14 mouse cellular contexts compared by ENCODE assay signal in the genomic region with DNA sequence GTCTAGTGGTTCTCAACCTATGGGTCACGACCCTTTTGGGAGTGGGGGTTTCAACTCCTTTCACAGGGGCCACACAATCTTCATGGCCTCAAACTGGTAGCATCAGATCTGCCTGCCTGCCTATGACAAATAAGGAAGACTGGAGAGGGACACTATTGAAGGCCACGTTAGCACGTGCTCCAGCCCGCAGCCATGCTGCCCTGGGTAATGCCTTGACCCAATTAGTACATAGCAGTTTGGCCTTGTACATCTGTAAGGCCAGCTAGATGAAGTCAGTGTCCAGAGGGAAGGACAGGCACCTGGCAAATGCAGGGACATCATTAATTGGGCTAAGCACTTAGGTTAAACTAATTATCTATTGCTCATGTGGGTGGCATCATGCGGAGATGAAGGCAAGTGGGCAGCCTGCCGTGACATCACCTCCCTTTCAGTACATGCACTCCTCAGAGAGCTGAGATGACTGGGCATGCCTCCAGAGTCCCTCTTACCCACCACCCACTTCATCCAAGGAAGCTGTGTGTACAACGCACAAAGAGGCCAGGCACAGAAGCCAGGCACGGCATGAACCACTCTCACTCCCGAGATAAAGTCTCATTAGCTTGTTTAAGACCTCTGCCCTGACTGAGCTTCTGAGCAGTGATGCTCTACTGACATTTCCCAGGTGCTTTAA.
DNase-seq lines count a peak whose midpoint lies in the region; ATAC-seq and TF ChIP-seq lines count a peak whose summit lies in the region.
"Had no signal": no experiment of that assay in that cellular context is flagged by ENCODE, and none has a peak within 500 bp of the region (broad histone marks: within the 10 kb centered on the region; RNA-seq: fewer than 3 reads in every experiment).

No protein-coding gene starts in this region.

- no peak overlapping the region for H3K27ac ChIP-seq in embryonic facial prominence, embryonic 14.5 days (replicated peaks; ENCODE audit: low read depth, low read length)
- no peak overlapping the region; the same call in 1 of the 2 replicates for H3K27ac ChIP-seq in embryonic facial prominence, embryonic 10.5 days (replicated peaks)
- H3K27ac ChIP-seq in hindbrain, embryonic 16.5 days (ENCODE audit: low read depth, low read length): no peak overlapping the region
- no peak overlapping the region for H3K27ac ChIP-seq in hindbrain, embryonic 14.5 days
- H3K27ac ChIP-seq in midbrain, embryonic 14.5 days (replicated peaks; ENCODE audit: low read depth, low read length): no peak overlapping the region
- H3K27ac ChIP-seq in midbrain, embryonic 11.5 days (ENCODE audit: low read depth, low read length): no peak overlapping the region
- no peak overlapping the region for H3K27ac ChIP-seq in intestine, embryonic 16.5 days (ENCODE audit: low read length)
- H3K27ac ChIP-seq: limb, embryonic 15.5 days; macrophage had no signal

- peak; percentile 12 for DNase-seq in embryonic facial prominence, embryonic 14.5 days (ENCODE audit: low spot score)
- no peak for DNase-seq in embryonic facial prominence, embryonic 10.5 days (ENCODE audit: low spot score)
- DNase-seq in hindbrain, embryonic 14.5 days (ENCODE audit: low spot score): no peak
- peak; percentile 31 for DNase-seq in midbrain, embryonic 14.5 days
- DNase-seq in midbrain, embryonic 11.5 days (ENCODE audit: low spot score, missing footprints): no peak
- DNase-seq in brain, embryonic 14.5 days (ENCODE audit: low read depth): peak; percentile 80
- DNase-seq: gastrocnemius, postnatal 14 days; thymus, postnatal 36 days had no signal

- H3K4me1 ChIP-seq in embryonic facial prominence, embryonic 14.5 days (ENCODE audit: control insufficient read depth, insufficient read depth, low read length): peaks cover 7% of the 10 kb centered on the region; the same call in 1 of the 2 replicates
- H3K4me1 ChIP-seq in embryonic facial prominence, embryonic 10.5 days: peaks cover 26% of the 10 kb centered on the region
- peaks cover 10% of the 10 kb centered on the region for H3K4me1 ChIP-seq in hindbrain, embryonic 16.5 days (ENCODE audit: control insufficient read depth, insufficient read depth, low read depth, low read length)
- H3K4me1 ChIP-seq in hindbrain, embryonic 14.5 days (replicated peaks; ENCODE audit: control insufficient read depth, insufficient read depth, low read length): peaks cover 10% of the 10 kb centered on the region; the same call in 1 of the 2 replicates
- peaks cover 11% of the 10 kb centered on the region for H3K4me1 ChIP-seq in midbrain, embryonic 14.5 days (ENCODE audit: control insufficient read depth, insufficient read depth, low read length)
- H3K4me1 ChIP-seq in midbrain, embryonic 11.5 days (ENCODE audit: control insufficient read depth, insufficient read depth, low read length): peaks cover 3% of the 10 kb centered on the region; the same call in 1 of the 2 replicates
- H3K4me1 ChIP-seq in intestine, embryonic 16.5 days (ENCODE audit: control insufficient read depth, insufficient read depth, low read length): no peaks in the 10 kb centered on the region

- H3K27me3 ChIP-seq in embryonic facial prominence, embryonic 14.5 days (replicated peaks; ENCODE audit: control insufficient read depth, insufficient read depth, low read length): no peaks in the 10 kb centered on the region
- H3K27me3 ChIP-seq in embryonic facial prominence, embryonic 10.5 days (replicated peaks; ENCODE audit: low read depth, poor library complexity, severe bottlenecking): peaks cover 20% of the 10 kb centered on the region
- no peaks in the 10 kb centered on the region for H3K27me3 ChIP-seq in hindbrain, embryonic 16.5 days (replicated peaks; ENCODE audit: control insufficient read depth, insufficient read depth, low read length)
- no peaks in the 10 kb centered on the region for H3K27me3 ChIP-seq in hindbrain, embryonic 14.5 days (ENCODE audit: control insufficient read depth, insufficient read depth, low read length)
- H3K27me3 ChIP-seq in midbrain, embryonic 14.5 days (ENCODE audit: control insufficient read depth, insufficient read depth, low read length): no peaks in the 10 kb centered on the region
- no peaks in the 10 kb centered on the region for H3K27me3 ChIP-seq in midbrain, embryonic 11.5 days (ENCODE audit: control insufficient read depth, insufficient read depth, low read length)
- H3K27me3 ChIP-seq in intestine, embryonic 16.5 days (replicated peaks; ENCODE audit: control insufficient read depth, insufficient read depth, low read length): no peaks in the 10 kb centered on the region
- H3K27me3 ChIP-seq: limb, embryonic 15.5 days had no signal

- peak; percentile 33; the same call in 1 of the 2 replicates for ATAC-seq in embryonic facial prominence, embryonic 14.5 days (ENCODE audit: low read depth)
- ATAC-seq in hindbrain, embryonic 16.5 days: peak; percentile 67
- ATAC-seq in hindbrain, embryonic 14.5 days (ENCODE audit: low FRiP score): no peak
- no peak for ATAC-seq in midbrain, embryonic 14.5 days (ENCODE audit: low FRiP score, low TSS enrichment)
- ATAC-seq in midbrain, embryonic 11.5 days (ENCODE audit: low FRiP score): no peak
- ATAC-seq in intestine, embryonic 16.5 days: no peak
- ATAC-seq: activated CD4-positive, CD25-positive, alpha-beta regulatory T cell, adult 4 months; inflammation-experienced regulatory T-cells, adult 6 months had no signal

- 53% methylated on average over 9 of the region's 9 CpGs for WGBS in embryonic facial prominence, embryonic 14.5 days
- WGBS in embryonic facial prominence, embryonic 10.5 days: 45% methylated on average over 9 of the region's 9 CpGs
- WGBS in hindbrain, embryonic 16.5 days: 39% methylated on average over 9 of the region's 9 CpGs
- 45% methylated on average over 9 of the region's 9 CpGs for WGBS in hindbrain, embryonic 14.5 days
- 48% methylated on average over 9 of the region's 9 CpGs for WGBS in midbrain, embryonic 14.5 days
- WGBS in midbrain, embryonic 11.5 days: 49% methylated on average over 9 of the region's 9 CpGs
- 51% methylated on average over 9 of the region's 9 CpGs for WGBS in intestine, embryonic 16.5 days

- H3K4me3 ChIP-seq in embryonic facial prominence, embryonic 14.5 days (ENCODE audit: low read depth, low read length): no peak overlapping the region
- H3K4me3 ChIP-seq in embryonic facial prominence, embryonic 10.5 days: no peak overlapping the region
- no peak overlapping the region for H3K4me3 ChIP-seq in hindbrain, embryonic 16.5 days (ENCODE audit: low read length)
- no peak overlapping the region for H3K4me3 ChIP-seq in hindbrain, embryonic 14.5 days (replicated peaks; ENCODE audit: low read length)
- no peak overlapping the region for H3K4me3 ChIP-seq in midbrain, embryonic 14.5 days (replicated peaks; ENCODE audit: low read depth, low read length)
- no peak overlapping the region for H3K4me3 ChIP-seq in midbrain, embryonic 11.5 days (ENCODE audit: low read depth, low read length)
- H3K4me3 ChIP-seq in intestine, embryonic 16.5 days (ENCODE audit: low read length): no peak overlapping the region
- H3K4me3 ChIP-seq: limb, embryonic 15.5 days had no signal

- TF ChIP-seq CTCF in brain, embryonic 14.5 days (IDR thresholded peaks at IDR 0.05; ENCODE audit: borderline replicate concordance, extremely low read depth, insufficient read depth, insufficient read length): no peak

- TF ChIP-seq POLR2A in brain, embryonic 14.5 days (IDR thresholded peaks at IDR 0.05; ENCODE audit: borderline replicate concordance, extremely low read depth, insufficient read depth, insufficient read length, poor library complexity, severe bottlenecking): no peak

- no peaks in the 10 kb centered on the region for H3K9me3 ChIP-seq in embryonic facial prominence, embryonic 14.5 days (ENCODE audit: control insufficient read depth, low read length)
- H3K9me3 ChIP-seq in embryonic facial prominence, embryonic 10.5 days: no peaks in the 10 kb centered on the region
- no peaks in the 10 kb centered on the region for H3K9me3 ChIP-seq in hindbrain, embryonic 16.5 days (ENCODE audit: control insufficient read depth, low read length)
- no peaks in the 10 kb centered on the region for H3K9me3 ChIP-seq in hindbrain, embryonic 14.5 days (ENCODE audit: control insufficient read depth, low read length)
- H3K9me3 ChIP-seq in midbrain, embryonic 14.5 days (ENCODE audit: control insufficient read depth, low read length): no peaks in the 10 kb centered on the region
- no peaks in the 10 kb centered on the region for H3K9me3 ChIP-seq in midbrain, embryonic 11.5 days (ENCODE audit: control insufficient read depth, low read length)
- no peaks in the 10 kb centered on the region for H3K9me3 ChIP-seq in intestine, embryonic 16.5 days (ENCODE audit: control insufficient read depth, low read length)
- H3K9me3 ChIP-seq: limb, embryonic 15.5 days had no signal

- H3K4me2 ChIP-seq in embryonic facial prominence, embryonic 14.5 days (ENCODE audit: low read depth, low read length): no peak overlapping the region
- H3K4me2 ChIP-seq in hindbrain, embryonic 16.5 days (ENCODE audit: low read length): no peak overlapping the region
- H3K4me2 ChIP-seq in hindbrain, embryonic 14.5 days (replicated peaks): no peak overlapping the region
- no peak overlapping the region for H3K4me2 ChIP-seq in midbrain, embryonic 14.5 days (ENCODE audit: low read length)
- H3K4me2 ChIP-seq in midbrain, embryonic 11.5 days: no peak overlapping the region
- no peak overlapping the region for H3K4me2 ChIP-seq in intestine, embryonic 16.5 days (ENCODE audit: low read depth, low read length)
- H3K4me2 ChIP-seq: limb, embryonic 15.5 days had no signal

- H3K36me3 ChIP-seq in embryonic facial prominence, embryonic 14.5 days (ENCODE audit: control insufficient read depth, insufficient read depth, low read length): no peaks in the 10 kb centered on the region
- no peaks in the 10 kb centered on the region for H3K36me3 ChIP-seq in embryonic facial prominence, embryonic 10.5 days (replicated peaks)
- H3K36me3 ChIP-seq in hindbrain, embryonic 16.5 days (ENCODE audit: control insufficient read depth, insufficient read depth, low read length): no peaks in the 10 kb centered on the region
- no peaks in the 10 kb centered on the region for H3K36me3 ChIP-seq in hindbrain, embryonic 14.5 days (replicated peaks; ENCODE audit: control insufficient read depth, insufficient read depth)
- H3K36me3 ChIP-seq in midbrain, embryonic 14.5 days (ENCODE audit: control insufficient read depth, insufficient read depth, low read length): no peaks in the 10 kb centered on the region
- no peaks in the 10 kb centered on the region for H3K36me3 ChIP-seq in midbrain, embryonic 11.5 days (ENCODE audit: control insufficient read depth, insufficient read depth, low read length)
- H3K36me3 ChIP-seq in intestine, embryonic 16.5 days (ENCODE audit: control insufficient read depth, insufficient read depth, low read length): no peaks in the 10 kb centered on the region
- H3K36me3 ChIP-seq: limb, embryonic 15.5 days had no signal

- no peak overlapping the region for H3K9ac ChIP-seq in embryonic facial prominence, embryonic 14.5 days (ENCODE audit: low read depth, low read length)
- H3K9ac ChIP-seq in hindbrain, embryonic 16.5 days (ENCODE audit: low read depth, low read length): no peak overlapping the region
- no peak overlapping the region for H3K9ac ChIP-seq in hindbrain, embryonic 14.5 days
- H3K9ac ChIP-seq in midbrain, embryonic 14.5 days (replicated peaks; ENCODE audit: low read length): no peak overlapping the region
- H3K9ac ChIP-seq in midbrain, embryonic 11.5 days (ENCODE audit: low read length): no peak overlapping the region
- H3K9ac ChIP-seq in intestine, embryonic 16.5 days (ENCODE audit: low read depth, low read length): no peak overlapping the region
- H3K9ac ChIP-seq: limb, embryonic 15.5 days had no signal

Comparison
In these comparisons a context has a peak if more than half of its experiments do, and no peak if none do; other contexts are left out.
1. ATAC-seq: peak in embryonic facial prominence, embryonic 14.5 days (single experiment) and hindbrain, embryonic 16.5 days (single experiment); none in hindbrain, embryonic 14.5 days (single experiment), midbrain, embryonic 14.5 days (single experiment), midbrain, embryonic 11.5 days (single experiment) and intestine, embryonic 16.5 days (single experiment).
2. DNase-seq: peak in embryonic facial prominence, embryonic 14.5 days (single experiment), midbrain, embryonic 14.5 days (single experiment) and brain, embryonic 14.5 days (single experiment); none in embryonic facial prominence, embryonic 10.5 days (single experiment), hindbrain, embryonic 14.5 days (single experiment) and midbrain, embryonic 11.5 days (single experiment).